Mouse (Mus musculus): ENCODE measurements around the gene Tamm41. TPM values are rescaled to one million over a fixed set of nuclear protein-coding genes. Genes with fewer than 3 reads are reported as not detected.

Gene Tamm41
- polyA plus RNA-seq, 1 experiment from 2014 or later: 51.5 TPM

Other genes starting within 250 kb of the Tamm41 start
- 49.2 and 51.0 TPM in 2 replicates for gene Vgll4, start 67.9 kb downstream of the Tamm41 start, polyA plus RNA-seq (2015; fragmentation: Nextera tagmentation; extraction: Ambion mirVana)
- 45.1 and 59.3 TPM in 2 replicates for gene Syn2, start 97.0 kb upstream of the Tamm41 start, polyA plus RNA-seq (2015; fragmentation: Nextera tagmentation; extraction: Ambion mirVana)
- not detected in 2 replicates for gene Gm17482, start 189.5 kb upstream of the Tamm41 start, polyA plus RNA-seq (2015; fragmentation: Nextera tagmentation; extraction: Ambion mirVana)
- 11.9 and 17.3 TPM in 2 replicates for gene Timp4, start 214.3 kb upstream of the Tamm41 start, polyA plus RNA-seq (2015; fragmentation: Nextera tagmentation; extraction: Ambion mirVana)